ENCODE assay signal across 8 mouse cellular contexts in the genomic region with DNA sequence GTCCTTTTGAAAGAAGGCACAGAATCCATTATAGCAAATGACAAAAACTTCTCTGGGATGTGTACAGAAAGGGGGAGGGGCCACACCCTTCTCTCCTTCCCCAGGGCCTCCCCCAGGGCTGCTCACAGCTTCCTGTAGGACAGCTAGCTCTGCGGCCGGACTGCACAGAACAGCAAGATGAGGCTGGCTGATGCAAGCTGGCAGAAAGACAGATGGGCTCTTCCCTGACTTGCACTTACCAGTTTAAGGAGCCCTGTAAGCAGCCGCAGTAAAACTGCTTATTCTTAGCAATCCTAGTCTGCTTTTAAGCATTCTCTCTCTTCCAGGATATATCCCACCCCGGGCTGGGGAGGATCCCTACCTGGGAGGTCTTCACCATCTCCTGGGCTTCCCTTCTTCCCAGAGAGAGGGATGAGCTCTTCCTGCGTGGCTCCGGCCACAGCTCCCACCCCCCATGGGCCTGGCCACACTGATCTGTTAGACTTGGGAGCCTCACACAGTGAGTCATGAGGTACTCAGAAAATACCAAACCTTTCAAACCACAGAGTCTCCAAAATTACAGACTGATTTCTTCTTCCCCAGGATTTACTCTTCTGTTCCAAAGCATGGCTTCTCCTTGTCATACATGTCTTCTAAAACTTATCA.
DNase-seq lines count a peak whose midpoint lies in the region; ATAC-seq and TF ChIP-seq lines count a peak whose summit lies in the region.

No protein-coding gene starts in this region.

- H3K36me3 ChIP-seq in kidney, embryonic 16.5 days (ENCODE audit: insufficient read depth, low read length): 0 out of 2 replicates have a peak, but pooled peaks cover 3% of the 10 kb centered on the region
- H3K36me3 ChIP-seq in embryonic facial prominence, embryonic 13.5 days: 0 out of 2 replicates have a peak, but pooled peaks cover 4% of the 10 kb centered on the region
- H3K36me3 ChIP-seq in hindbrain, embryonic 16.5 days (ENCODE audit: control insufficient read depth, insufficient read depth, low read length): no peaks in the 10 kb centered on the region
- no peaks in the 10 kb centered on the region for H3K36me3 ChIP-seq in stomach, embryonic 15.5 days
- no peaks in the 10 kb centered on the region for H3K36me3 ChIP-seq in thymus, adult 2 months (ENCODE audit: control insufficient read depth, insufficient read depth, low read length)

- H3K27ac ChIP-seq in kidney, embryonic 16.5 days (ENCODE audit: low read length): peak overlapping the region; percentile 56; the same call in 1 of the 2 replicates
- H3K27ac ChIP-seq in embryonic facial prominence, embryonic 13.5 days: peak overlapping the region; percentile 8
- no peak overlapping the region for H3K27ac ChIP-seq in hindbrain, embryonic 16.5 days (ENCODE audit: low read depth, low read length)
- peak overlapping the region; percentile 71 for H3K27ac ChIP-seq in stomach, embryonic 15.5 days
- no peak overlapping the region for H3K27ac ChIP-seq in thymus, adult 2 months (ENCODE audit: control insufficient read depth, insufficient read depth, low read length)

- no peak for TF ChIP-seq POLR2A in thymus, adult 2 months (IDR thresholded peaks at IDR 0.05; ENCODE audit: control insufficient read depth, extremely low read depth, insufficient read depth, low read length, poor library complexity)

- peak; percentile 64 for ATAC-seq in kidney, embryonic 16.5 days (ENCODE audit: low FRiP score, low TSS enrichment)
- ATAC-seq in embryonic facial prominence, embryonic 13.5 days (ENCODE audit: insufficient number of reproducible peaks, insufficient read depth, low FRiP score, low TSS enrichment, low read depth): no peak
- peak; percentile 62 for ATAC-seq in hindbrain, embryonic 16.5 days
- ATAC-seq in stomach, embryonic 15.5 days (ENCODE audit: insufficient read depth, low FRiP score, low read depth): peak; percentile 68

- no peaks in the 10 kb centered on the region for H3K9me3 ChIP-seq in kidney, embryonic 16.5 days (ENCODE audit: low read length)
- H3K9me3 ChIP-seq in embryonic facial prominence, embryonic 13.5 days: no peaks in the 10 kb centered on the region
- no peaks in the 10 kb centered on the region for H3K9me3 ChIP-seq in hindbrain, embryonic 16.5 days (ENCODE audit: control insufficient read depth, low read length)
- no peaks in the 10 kb centered on the region for H3K9me3 ChIP-seq in stomach, embryonic 15.5 days

- no peak for DNase-seq in kidney, adult 11 months
- peak; percentile 86 for DNase-seq in MN1 (ENCODE audit: low spot score)
- DNase-seq in thymus, adult 2 months: no peak
- no peak for DNase-seq in layer of hippocampus, adult 11-12 months (ENCODE audit: low spot score)

- WGBS in kidney, embryonic 16.5 days: 30% methylated on average over 6 of the region's 6 CpGs
- WGBS in embryonic facial prominence, embryonic 13.5 days: 37% methylated on average over 6 of the region's 6 CpGs
- 39% methylated on average over 6 of the region's 6 CpGs for WGBS in hindbrain, embryonic 16.5 days
- WGBS in stomach, embryonic 15.5 days: 20% methylated on average over 6 of the region's 6 CpGs
- 71% methylated on average over 6 of the region's 6 CpGs for WGBS in thymus, adult 2 months

- no peaks in the 10 kb centered on the region for H3K27me3 ChIP-seq in kidney, embryonic 16.5 days (ENCODE audit: insufficient read depth, low read length)
- H3K27me3 ChIP-seq in embryonic facial prominence, embryonic 13.5 days: no peaks in the 10 kb centered on the region
- no peaks in the 10 kb centered on the region for H3K27me3 ChIP-seq in hindbrain, embryonic 16.5 days (replicated peaks; ENCODE audit: control insufficient read depth, insufficient read depth, low read length)
- no peaks in the 10 kb centered on the region for H3K27me3 ChIP-seq in stomach, embryonic 15.5 days (replicated peaks)
- H3K27me3 ChIP-seq in thymus, adult 2 months (ENCODE audit: control insufficient read depth, insufficient read depth, low read length): no peaks in the 10 kb centered on the region

- H3K4me2 ChIP-seq in kidney, embryonic 16.5 days (replicated peaks; ENCODE audit: low read depth, low read length): no peak overlapping the region
- H3K4me2 ChIP-seq in embryonic facial prominence, embryonic 13.5 days: no peak overlapping the region
- no peak overlapping the region for H3K4me2 ChIP-seq in hindbrain, embryonic 16.5 days (ENCODE audit: low read length)
- H3K4me2 ChIP-seq in stomach, embryonic 15.5 days: no peak overlapping the region

- peaks cover 26% of the 10 kb centered on the region for H3K4me1 ChIP-seq in kidney, embryonic 16.5 days (ENCODE audit: insufficient read depth, low read length)
- peaks cover 30% of the 10 kb centered on the region for H3K4me1 ChIP-seq in embryonic facial prominence, embryonic 13.5 days
- no peaks in the 10 kb centered on the region; the same call in 1 of the 2 replicates for H3K4me1 ChIP-seq in hindbrain, embryonic 16.5 days (ENCODE audit: control insufficient read depth, insufficient read depth, low read depth, low read length)
- H3K4me1 ChIP-seq in stomach, embryonic 15.5 days: peaks cover 14% of the 10 kb centered on the region
- no peaks in the 10 kb centered on the region for H3K4me1 ChIP-seq in thymus, adult 2 months (replicated peaks; ENCODE audit: control insufficient read depth, insufficient read depth, low read length)

- TF ChIP-seq CTCF in thymus, adult 2 months (IDR thresholded peaks at IDR 0.05; ENCODE audit: borderline replicate concordance, control insufficient read depth, extremely low read depth, insufficient read depth, low read length, poor library complexity): no peak

- H3K9ac ChIP-seq in kidney, embryonic 16.5 days (replicated peaks; ENCODE audit: low read length): peak overlapping the region; percentile 50; the same call in 1 of the 2 replicates
- H3K9ac ChIP-seq in embryonic facial prominence, embryonic 13.5 days: 0 out of 2 replicates have a peak overlapping the region, but pooled peaks have one; percentile 16
- H3K9ac ChIP-seq in hindbrain, embryonic 16.5 days (ENCODE audit: low read depth, low read length): no peak overlapping the region
- no peak overlapping the region for H3K9ac ChIP-seq in stomach, embryonic 15.5 days

- H3K4me3 ChIP-seq in kidney, embryonic 16.5 days (ENCODE audit: low read length): no peak overlapping the region
- no peak overlapping the region for H3K4me3 ChIP-seq in embryonic facial prominence, embryonic 13.5 days
- no peak overlapping the region for H3K4me3 ChIP-seq in hindbrain, embryonic 16.5 days (ENCODE audit: low read length)
- no peak overlapping the region for H3K4me3 ChIP-seq in stomach, embryonic 15.5 days (replicated peaks)
- no peak overlapping the region for H3K4me3 ChIP-seq in thymus, adult 2 months (ENCODE audit: control insufficient read depth, insufficient read depth, low read length)

Comparison
In these comparisons a context has a peak if more than half of its experiments do, and no peak if none do; other contexts are left out.
1. H3K27ac ChIP-seq: peak in kidney, embryonic 16.5 days (single experiment), embryonic facial prominence, embryonic 13.5 days (single experiment) and stomach, embryonic 15.5 days (single experiment); none in hindbrain, embryonic 16.5 days (single experiment) and thymus, adult 2 months (single experiment).
2. H3K9ac ChIP-seq: peak in kidney, embryonic 16.5 days (single experiment) and embryonic facial prominence, embryonic 13.5 days (single experiment); none in hindbrain, embryonic 16.5 days (single experiment) and stomach, embryonic 15.5 days (single experiment).